Mouse (Mus musculus): ENCODE data around the gene Homer2. TPM values are rescaled to one million over a fixed set of nuclear protein-coding genes. Genes with fewer than 3 reads are reported as not detected.
A peak's percentile ranks its signal among the peaks of the same experiment; 100 is the strongest.

Homer2 gene
- total RNA-seq, 4 experiments from 2014 or later: 77.8 to 89.4 (median 88.7) TPM

GRCm38 (mm10) chr7:81652296-81652695, 55.0 kb downstream of the Homer2 start:
- no peak for DNase-seq (ENCODE audit: low spot score in 2 of 2)

- no peak for DNase-seq (ENCODE audit: low spot score in 2 of 2)
Observed at GRCm38 (mm10) chr7:81651284-81651683, 56.0 kb downstream of the Homer2 start.

- DNase-seq (ENCODE audit: low spot score in 2 of 2): peak in 1 of 2 experiments; percentile 40
Observed at GRCm38 (mm10) chr7:81649270-81649669, 58.1 kb downstream of the Homer2 start.

GRCm38 (mm10) chr7:81647959-81648358, 59.4 kb downstream of the Homer2 start:
- DNase-seq (ENCODE audit: low spot score in 2 of 2): no peak

GRCm38 (mm10) chr7:81644551-81645235, 62.6 kb downstream of the Homer2 start:
- no peak for DNase-seq (ENCODE audit: low spot score in 2 of 2)

- DNase-seq (ENCODE audit: low spot score in 2 of 2): no peak
Observed at GRCm38 (mm10) chr7:81641101-81641500, 66.2 kb downstream of the Homer2 start.

GRCm38 (mm10) chr7:81632586-81632985, 74.7 kb downstream of the Homer2 start:
- DNase-seq (ENCODE audit: low spot score in 2 of 2): no peak

- DNase-seq (ENCODE audit: low spot score in 2 of 2): no peak
Observed at GRCm38 (mm10) chr7:81631261-81631660, 76.1 kb downstream of the Homer2 start.

- DNase-seq (ENCODE audit: low spot score in 2 of 2): no peak
Observed at GRCm38 (mm10) chr7:81626460-81626859, 80.9 kb downstream of the Homer2 start.

GRCm38 (mm10) chr7:81623767-81624166, 83.6 kb downstream of the Homer2 start:
- no peak for DNase-seq (ENCODE audit: low spot score in 2 of 2)

- no peak for DNase-seq (ENCODE audit: low spot score in 2 of 2)
Observed at GRCm38 (mm10) chr7:81622793-81623192, 84.5 kb downstream of the Homer2 start.

- DNase-seq (ENCODE audit: low spot score in 2 of 2): no peak
Observed at GRCm38 (mm10) chr7:81615031-81615430, 92.3 kb downstream of the Homer2 start.

GRCm38 (mm10) chr7:81612856-81613635, 94.3 kb downstream of the Homer2 start:
- no peak for DNase-seq (ENCODE audit: low spot score in 2 of 2)

GRCm38 (mm10) chr7:81610125-81610524, 97.2 kb downstream of the Homer2 start:
- DNase-seq (ENCODE audit: low spot score in 2 of 2): no peak

- DNase-seq (ENCODE audit: low spot score in 2 of 2): no peak
Observed at GRCm38 (mm10) chr7:81606452-81606851, 100.9 kb downstream of the Homer2 start.

- DNase-seq (ENCODE audit: low spot score in 2 of 2): no peak
Observed at GRCm38 (mm10) chr7:81605489-81605888, 101.8 kb downstream of the Homer2 start.

- no peak for DNase-seq (ENCODE audit: low spot score in 2 of 2)
Observed at GRCm38 (mm10) chr7:81604991-81605390, 102.3 kb downstream of the Homer2 start.

GRCm38 (mm10) chr7:81599379-81600280, 107.7 kb downstream of the Homer2 start:
- DNase-seq (ENCODE audit: low spot score in 2 of 2): no peak

GRCm38 (mm10) chr7:81597660-81598059, 109.7 kb downstream of the Homer2 start:
- no peak for DNase-seq (ENCODE audit: low spot score in 2 of 2)

GRCm38 (mm10) chr7:81596086-81596485, 111.2 kb downstream of the Homer2 start:
- DNase-seq (ENCODE audit: low spot score in 2 of 2): no peak

GRCm38 (mm10) chr7:81595056-81595455, 112.3 kb downstream of the Homer2 start:
- no peak for DNase-seq (ENCODE audit: low spot score in 2 of 2)

- DNase-seq (ENCODE audit: low spot score in 2 of 2): no peak
Observed at GRCm38 (mm10) chr7:81593387-81593786, 113.9 kb downstream of the Homer2 start.

Data from layer of hippocampus, adult 8-10 months (tissue).